Mouse (Mus musculus): ENCODE data around the gene Ube2n.
A peak's percentile ranks its signal among the peaks of the same experiment; 100 is the strongest.

Ube2n gene

DNA sequence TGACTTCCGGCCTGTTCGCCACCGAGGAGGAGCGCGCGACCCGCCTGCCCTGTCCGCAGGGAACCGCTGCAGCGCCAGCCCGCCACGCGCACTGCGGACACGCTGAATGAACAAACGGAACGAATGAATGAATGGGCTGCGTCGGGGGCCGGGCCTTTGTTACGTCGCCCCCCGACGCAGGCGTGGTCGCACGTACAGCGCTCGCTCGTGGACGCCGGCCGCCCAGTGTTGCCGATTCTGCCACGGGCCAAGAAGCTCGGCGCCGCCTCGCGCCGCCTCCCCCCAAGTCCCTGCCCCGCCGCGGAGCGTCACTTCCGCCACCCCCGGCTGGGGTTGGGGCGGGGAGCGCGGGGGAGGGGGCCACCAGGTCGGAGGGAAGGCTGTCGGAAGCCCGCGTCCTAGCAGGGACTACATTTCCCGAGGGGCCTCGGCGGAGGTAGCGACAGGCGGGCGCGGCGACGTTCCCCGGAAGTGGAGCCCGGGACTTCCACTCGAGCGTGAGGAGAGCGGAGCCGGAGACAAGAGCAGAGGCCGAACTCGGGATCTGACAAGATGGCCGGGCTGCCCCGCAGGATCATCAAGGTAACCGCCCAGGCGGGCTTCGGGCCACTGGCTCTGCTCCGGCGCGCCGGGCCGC, at the start of gene Ube2n:
Gene Ube2n, plus strand, starts transcription at position 490 of the 637 bp plus-strand sequence.
- peak; percentile 99 for DNase-seq (ENCODE audit: low spot score)

DNA sequence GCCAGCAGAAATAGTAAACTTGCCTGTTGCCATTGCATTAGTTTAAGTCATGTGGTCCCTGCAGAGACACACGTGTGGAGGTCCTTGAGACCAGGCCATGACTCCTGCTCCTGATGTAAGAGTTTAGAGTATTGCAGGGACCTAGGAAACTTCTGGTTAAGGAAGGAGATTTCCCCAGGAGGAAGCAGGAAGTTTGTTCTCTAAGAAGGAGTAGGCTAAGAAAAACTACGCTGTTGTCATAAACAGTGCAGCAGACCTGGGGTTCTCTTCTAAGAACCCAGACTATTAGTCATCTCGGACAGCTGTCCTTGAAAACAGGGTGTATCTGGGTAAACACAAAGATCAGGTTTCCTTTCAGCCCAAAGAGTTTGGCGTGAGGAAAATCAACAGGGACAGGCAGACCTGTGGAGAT, 49.5 kb upstream of the Ube2n start:
- DNase-seq (ENCODE audit: low spot score), result no peak

DNA sequence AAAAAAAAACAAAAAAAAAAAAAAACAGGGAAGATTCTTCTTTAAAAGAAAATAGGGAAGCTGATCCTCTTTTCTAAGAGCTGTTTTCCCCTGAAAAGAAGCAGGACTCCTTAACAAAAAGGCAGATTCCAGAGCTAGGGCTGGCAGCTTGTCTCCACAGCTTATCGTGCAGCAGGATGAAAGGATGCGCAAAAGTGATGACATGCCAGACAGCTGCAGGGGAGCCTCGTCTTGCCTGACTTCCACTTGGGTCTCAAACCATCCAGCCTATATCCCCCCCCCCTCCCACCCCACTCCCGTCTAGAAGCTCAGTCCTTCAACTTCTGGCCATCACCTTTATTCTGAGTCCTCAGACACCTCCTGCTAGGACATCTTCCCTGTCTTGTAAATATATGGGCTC, 46.1 kb upstream of the Ube2n start:
- no peak for DNase-seq (ENCODE audit: low spot score)

DNA sequence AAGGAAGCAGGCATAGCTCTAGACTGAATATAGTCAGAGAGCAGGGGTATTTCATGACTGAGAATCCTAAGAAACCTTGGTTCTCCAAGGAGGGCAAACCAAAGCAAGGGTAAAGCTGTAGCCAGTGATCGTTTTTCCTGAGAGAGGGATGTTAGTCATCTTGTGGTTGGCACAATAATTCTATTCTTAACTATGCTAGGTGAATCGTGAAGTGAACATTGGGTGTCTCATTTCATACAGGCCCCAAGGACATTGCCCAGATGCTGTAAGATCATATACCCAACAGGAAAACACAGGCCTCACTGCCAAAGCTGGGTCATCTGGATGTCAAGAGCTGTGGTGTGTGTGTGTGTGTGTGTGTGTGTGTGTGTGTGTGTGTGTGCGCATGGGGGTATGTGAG, 43.8 kb upstream of the Ube2n start:
- no peak for DNase-seq (ENCODE audit: low spot score)

DNA sequence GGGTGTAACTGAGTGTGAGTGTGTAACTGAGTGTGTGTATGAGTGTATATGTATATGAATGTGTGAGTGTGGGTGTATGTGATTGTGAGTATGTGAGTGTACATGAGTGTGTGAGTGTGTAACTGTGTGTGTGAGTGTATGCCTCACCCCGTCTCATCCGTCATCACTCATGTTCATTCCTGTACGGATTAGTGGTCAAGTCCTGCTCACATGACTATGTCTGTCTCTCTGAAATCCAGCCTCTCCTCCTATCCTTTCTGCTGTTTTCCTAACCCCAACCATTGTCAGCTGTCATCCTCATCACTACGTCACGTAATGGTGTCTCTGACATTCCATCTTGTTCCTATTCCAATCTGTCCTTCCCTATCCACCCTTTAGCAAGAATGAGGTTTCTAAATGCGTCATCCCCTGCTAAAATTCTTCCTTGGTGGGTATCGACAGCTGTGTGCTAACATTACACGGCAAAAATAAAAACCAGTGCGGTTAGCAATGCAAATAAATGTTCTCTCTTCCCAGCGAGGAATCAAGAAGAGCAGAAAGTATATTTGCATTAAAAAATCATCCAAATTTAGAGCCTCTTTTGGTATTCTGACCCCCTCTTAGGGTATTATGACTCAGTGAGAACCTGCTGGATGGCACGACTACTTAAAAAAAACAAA, 42.9 kb upstream of the Ube2n start:
- DNase-seq (ENCODE audit: low spot score), result no peak

DNA sequence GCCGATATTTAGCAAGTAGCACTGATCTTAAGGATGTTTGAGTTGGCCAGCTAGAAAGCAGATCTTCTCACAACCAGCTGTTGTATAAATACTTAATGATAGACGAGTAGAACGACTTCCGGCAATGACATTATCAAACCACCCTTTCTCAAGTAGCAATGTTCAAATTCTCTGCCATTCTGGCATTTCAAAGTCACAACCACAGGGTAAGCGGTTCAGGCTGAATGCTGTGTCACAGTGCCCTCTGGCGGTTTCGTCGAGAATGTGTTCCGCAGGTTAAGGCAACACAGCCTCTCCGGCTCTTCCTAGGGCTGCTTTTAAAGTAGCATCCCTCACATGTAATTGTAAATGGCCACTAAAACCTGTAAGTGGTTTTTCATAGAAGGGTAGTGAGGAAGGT, 39.0 kb upstream of the Ube2n start:
- peak; percentile 82 for DNase-seq (ENCODE audit: low spot score)

DNA sequence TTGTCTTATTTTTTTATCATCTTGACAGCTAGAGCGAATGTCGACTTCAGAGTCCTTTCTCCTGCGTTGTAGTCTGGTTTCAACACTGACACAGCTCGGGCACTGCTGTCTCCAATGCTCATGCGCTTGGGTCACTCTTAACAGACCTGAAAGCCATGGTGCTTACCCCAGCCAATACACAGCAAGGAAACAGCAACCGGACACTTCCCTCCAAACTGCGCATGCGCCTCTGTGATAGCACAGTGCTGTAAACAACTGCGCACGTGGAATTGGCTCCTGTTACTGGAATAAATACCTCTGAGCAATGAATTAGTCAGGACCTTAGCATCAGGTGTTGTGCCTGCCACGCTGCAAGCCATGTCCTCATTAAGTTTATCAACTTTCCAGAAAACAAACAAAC, 37.4 kb upstream of the Ube2n start:
- no peak for DNase-seq (ENCODE audit: low spot score)

DNA sequence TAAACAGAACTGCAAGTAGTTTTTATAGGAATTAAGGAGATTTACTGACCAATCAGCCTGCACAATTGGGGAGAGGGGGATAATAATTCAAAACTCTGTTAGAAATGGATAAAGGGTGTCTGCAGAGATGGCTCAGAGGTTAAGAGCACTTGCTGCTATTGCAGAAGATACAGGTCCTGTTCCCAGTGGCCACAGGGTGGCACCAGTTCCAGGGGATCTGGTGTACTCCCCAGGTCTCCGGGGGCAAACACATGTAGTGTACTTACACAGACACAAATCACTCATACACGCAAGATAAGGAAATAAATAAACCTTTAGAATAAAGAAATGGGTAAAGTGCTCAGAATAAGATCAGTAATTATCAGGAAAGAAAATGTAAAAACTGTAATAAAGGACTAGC, 25.3 kb upstream of the Ube2n start:
- peak; percentile 28 for DNase-seq (ENCODE audit: low spot score)

DNA sequence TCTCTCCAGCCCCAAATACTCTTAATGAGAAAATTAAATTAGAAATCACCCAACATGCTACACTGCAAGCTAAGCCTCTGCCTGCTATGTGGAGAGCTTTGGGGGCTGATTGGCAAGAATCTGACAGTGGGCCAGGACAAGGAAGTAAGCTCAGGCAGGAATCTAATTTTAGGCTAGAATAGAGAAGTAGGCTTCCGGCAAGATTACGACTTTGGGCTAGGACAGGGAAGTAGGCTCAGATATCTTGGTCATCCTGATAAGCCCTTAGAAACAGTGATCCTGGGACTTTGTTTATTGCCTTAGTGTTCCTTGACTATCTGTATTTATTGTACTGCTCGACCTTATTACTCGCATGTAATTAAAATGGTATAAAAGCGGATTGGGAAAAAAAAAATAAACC, 20.7 kb upstream of the Ube2n start:
- no peak for DNase-seq (ENCODE audit: low spot score)

DNA sequence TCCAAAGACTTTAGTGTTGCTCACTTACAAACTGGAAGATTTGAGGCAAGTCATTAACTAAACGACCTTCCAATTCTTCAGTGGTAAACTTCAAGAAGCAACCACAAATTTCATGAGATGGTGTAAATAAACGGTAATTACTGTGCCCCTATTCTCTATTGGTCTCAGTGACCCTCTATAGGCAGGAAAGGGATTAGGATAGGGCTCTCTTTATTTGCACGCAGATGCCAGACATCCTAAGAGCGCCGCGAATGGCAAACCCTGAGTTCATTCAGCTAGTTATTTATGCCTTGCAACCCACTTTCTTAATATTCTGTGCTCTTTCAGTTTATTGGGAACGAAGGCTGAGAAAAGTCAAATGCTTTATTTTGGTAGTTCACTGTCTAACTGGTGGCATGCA, 13.9 kb upstream of the Ube2n start:
- no peak for DNase-seq (ENCODE audit: low spot score)

DNA sequence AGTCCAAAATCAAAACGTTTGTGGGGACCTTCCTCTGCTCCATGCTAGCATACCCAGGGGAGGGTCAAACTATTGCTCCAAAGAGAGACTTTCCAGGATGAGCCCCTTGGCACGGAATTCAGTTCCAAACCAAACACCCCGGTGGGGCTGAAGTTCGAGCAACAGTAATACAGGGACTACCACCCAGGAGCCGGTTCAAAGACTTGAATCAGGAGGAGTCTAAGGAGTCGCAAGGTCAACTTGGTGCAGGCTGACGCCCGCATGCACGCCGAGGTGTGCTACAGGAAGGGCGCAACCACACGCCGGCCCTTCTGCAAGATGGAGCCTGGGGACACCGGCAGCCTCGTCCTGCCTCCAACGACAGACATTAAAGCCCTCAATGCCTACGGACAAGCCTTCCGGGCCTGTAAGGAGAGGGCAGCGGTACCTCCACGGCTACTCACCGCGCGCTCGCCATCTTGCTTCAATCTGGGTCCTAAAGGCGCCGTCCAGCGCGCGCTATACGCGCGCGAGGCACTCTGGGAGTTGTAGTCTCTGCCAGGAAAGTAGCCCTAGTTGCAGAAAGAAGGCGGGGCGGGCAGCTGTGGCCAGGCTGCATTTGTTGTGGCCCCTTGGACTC, 13.4 kb upstream of the Ube2n start, which contains the start of gene Mrpl42:
Gene Mrpl42, minus strand, starts transcription at position 478 of the 619 bp plus-strand sequence.
- DNase-seq (ENCODE audit: low spot score), result peak; percentile 83

DNA sequence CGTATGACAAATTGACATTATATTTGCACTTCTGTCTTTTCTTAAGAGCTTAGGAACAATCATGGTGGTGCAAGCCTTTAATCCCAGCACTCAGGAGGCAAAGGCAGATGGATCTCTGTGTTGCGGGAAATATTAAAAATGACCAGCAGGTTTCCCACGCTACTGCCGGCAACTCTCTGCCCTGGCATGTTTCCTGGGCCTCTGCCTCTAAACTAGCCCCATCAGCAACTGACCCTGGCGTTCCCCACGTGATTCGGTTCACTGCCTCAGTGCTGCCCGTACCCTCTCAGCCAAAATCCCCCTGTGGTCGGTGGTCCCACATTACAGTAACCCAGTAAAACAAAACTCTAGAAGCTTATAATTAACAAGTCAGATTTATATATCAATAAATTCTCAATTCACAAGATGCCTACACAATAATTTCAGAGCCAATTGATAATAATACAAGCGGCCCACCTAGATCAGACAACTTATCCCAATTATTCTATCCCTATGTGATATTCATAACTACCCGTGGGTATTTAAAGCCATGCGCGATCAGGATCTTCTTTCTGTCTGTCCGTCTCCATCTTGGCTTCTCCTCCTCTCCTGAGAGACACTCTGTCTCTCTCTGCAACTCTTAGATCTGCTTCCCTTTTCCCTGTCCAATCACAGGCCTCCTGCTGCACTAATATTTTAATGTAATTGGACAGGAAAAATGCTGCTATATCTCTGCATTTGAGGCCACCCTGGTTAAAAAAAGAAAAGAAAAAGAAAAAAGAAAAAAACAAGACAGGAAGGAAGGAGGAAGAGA, 11.3 kb upstream of the Ube2n start:
- DNase-seq (ENCODE audit: low spot score), result no peak

DNA sequence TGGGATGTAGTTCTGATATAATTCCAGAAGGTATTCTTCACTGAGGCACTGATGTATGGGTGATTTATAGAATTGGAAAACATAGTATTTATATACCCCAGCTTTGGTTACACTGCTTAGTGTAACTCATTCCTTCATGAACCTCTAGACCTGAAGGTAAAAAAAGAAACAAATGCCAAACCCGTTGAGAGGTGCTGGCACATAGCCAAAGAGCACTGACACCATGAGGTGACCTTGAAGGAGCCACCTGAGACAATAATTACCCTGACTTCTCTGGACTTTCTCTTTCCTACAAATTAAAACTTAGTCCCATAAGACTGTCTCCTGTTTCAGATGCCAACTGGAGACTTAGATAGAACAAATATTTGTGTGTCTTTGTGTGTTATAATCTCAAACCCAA, 10.6 kb upstream of the Ube2n start:
- DNase-seq (ENCODE audit: low spot score), result no peak

DNA sequence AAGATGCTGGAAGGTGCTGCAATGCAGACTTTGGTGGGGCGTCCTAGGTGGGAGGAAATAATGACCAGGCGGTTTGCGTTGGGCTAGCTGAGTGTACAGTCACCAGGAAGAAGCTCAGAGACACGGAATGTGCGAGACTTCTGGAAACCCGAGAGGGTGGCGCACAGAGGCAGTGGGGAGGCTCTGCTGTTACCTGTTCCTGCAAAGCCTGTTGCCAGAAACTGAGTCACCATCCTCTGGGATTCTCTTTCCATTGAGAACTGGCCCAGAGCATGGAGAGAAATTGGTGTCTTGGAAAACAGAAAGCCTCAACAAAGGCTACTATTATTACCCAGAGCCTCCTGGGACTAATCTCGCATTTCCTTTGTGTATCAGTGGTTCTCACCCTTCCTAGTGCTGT, 6.8 kb upstream of the Ube2n start:
- no peak for DNase-seq (ENCODE audit: low spot score)

DNA sequence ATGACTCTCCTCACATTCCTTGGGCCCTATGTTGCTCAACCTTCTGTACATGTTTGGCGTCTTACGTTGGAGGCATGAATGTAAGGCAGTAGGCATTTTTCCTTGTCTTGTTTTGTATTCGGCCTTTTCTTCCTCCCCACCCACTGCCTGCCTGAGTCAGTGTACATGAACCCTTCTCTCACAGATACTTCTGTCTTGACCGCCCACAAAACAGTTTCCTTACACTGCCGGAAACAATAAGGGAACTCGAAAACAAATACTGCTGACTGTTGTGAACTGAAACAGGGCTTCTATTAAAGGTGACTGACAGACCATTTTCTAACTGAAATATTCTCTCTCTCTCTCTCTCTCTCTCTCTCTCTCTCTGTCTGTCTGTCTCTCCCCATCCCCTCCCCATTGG, 6.2 kb upstream of the Ube2n start:
- no peak for DNase-seq (ENCODE audit: low spot score)

DNA sequence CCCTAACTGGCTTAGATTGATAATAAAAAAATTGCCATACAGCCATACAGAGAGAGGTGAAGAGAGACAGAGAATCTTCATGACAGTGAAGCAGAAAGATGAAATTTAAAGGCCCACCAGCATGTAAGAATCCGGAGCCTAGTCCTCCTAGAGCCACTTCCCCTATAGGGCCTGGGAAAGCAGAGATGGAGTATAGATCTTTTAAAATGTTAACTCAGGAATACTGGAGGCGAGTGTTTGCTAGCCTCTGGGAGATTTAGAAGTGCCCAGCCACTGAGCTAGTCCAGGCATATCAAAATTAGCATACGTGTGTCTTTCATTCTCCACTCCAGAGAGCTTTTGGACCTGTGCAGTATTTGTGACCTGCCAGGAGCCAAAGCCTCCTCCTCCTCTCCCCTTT, 5.7 kb upstream of the Ube2n start:
- no peak for DNase-seq (ENCODE audit: low spot score)

DNA sequence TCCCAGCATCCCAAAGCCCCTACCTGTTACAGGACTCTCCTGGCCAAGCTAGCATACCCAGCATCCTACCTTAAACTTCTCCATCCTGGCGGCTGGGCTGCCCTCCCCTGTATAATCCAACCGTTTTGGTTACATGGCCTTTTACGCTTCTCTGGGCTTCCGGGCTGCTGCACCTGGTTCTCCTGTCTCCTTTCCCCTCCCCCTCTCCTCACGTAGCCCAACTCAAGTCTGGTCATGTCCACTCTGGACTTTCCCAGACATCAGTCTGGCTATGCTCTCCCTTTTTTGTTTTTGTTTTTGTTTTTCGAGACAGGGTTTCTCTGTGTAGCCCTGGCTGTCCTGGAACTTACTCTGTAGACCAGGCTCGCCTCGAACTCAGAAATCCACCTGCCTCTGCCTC, 2.3 kb upstream of the Ube2n start:
- DNase-seq (ENCODE audit: low spot score), result no peak

DNA sequence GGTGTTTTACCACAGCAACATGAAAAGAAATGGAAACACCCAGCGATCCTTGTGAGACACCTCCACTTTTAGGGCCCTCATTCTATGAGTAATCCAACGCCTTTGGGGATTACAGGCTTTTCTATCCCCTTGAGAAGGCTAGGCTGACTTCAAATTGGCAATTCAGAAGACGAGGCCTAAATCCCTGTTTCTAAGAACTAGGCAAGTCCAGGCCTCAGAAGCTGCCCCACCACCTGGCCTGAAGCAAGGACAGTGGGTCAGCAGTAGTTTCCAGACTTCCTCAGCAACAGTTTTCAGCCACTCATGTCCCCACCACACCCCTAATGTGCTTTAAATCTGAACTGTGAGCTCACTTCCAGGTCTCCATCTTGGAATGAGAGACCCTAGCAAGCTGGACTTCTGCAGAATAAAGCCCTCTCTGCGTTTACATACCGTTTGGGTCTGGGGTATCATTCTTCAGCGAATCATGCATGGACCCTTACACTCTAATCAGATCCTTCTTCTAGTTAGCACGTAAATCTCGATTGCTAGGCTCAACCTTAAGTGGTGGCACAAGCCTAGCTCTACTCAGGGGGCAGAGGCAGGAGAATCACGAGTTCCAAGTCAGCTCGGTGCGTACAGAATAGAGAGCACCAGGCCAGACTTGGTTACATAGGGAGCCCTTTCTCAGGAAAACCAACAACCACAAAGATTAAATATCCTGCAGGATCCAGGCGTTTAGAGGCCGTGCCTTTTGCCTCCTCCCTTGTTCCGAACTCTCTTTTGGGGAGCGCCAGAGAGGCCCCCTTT, 983 bp upstream of the Ube2n start:
- peak; percentile 8 for DNase-seq (ENCODE audit: low spot score)

DNA sequence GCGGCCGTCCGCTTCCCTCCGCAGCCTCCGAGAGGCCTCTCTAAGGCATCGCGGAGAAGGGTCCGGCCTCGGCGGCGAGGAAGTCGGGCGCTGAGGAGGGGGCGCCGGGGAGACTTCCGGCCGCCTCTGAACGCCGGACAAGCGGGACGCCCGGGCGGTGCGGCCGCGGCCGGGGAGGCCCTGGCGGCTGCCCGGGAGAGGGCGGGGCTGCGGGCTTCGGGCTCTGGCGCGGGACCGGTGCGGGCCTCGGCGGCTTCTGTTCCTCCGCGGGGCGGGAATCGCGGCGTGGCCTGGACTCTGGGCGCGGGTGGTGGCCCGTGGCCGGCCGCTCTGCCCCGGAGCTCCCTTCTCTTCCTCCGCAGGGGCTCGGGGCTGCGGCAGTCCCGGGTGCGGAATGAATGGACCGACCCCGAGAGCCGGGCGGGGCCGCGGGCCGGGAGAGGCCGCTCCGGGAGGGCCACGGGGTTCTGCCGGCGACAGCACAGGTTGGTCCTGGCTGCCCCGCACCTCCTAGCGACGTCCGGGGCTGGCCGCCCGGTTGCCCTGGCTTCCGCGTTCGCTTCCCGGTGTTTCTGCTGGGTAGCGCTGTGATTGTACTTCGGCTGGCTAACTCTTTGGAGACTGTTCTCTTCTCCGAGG, 467 bp downstream of the Ube2n start:
- DNase-seq (ENCODE audit: low spot score), result no peak

DNA sequence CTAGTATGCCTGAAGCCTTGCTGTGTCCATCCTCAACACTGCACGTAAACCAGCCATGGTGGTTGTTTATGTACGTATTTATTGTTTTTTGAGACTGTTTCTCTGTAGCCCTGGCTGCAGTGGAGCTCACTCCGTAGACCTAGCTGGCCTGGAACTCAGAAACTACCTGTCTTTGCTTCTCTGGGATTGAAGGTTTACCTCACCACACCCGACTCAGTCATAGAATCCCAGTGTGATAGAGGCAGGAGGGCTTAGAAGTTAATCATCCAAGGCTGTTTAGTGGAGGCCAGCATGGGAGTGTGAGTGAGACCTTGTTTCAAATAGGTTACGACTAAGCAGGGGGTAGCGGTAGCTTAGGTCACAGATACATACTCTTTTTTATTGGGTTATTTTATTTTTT, 2.7 kb downstream of the Ube2n start:
- DNase-seq (ENCODE audit: low spot score), result no peak

DNA sequence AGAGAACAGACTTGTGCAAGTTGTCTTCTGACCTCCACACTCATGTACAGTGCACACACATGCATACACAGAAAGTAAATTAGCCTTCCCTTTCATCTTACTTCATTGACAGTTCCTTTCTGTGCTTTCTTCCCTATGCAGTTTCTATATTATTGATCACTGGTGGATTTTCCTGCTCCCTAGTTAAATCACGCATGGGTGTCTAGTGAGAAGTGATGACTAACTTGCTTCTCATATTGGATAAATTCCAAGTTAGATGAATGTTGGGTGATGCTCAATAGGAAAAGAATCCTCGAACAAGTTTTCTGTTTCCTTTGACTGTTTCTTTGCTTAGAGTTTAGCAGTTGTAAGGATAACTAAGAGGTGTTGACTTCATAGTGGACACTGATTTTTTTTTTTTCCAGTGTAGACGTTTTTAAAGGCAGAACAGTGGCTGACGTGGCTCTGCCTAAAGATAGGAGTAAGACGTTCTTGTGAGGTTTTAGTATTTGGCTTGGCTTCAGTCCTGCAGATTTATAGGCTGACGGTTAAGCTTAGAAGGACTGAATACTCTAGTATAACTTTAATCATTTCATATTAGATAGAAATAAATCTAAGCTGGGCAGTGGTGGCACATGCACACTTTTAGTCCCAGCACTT, 10.2 kb downstream of the Ube2n start:
- DNase-seq (ENCODE audit: low spot score), result no peak
